Mouse (Mus musculus) limb, embryonic 12.5 days (tissue): Measurements from ENCODE around the gene Hs6st3. TPM values are rescaled to one million over a fixed set of nuclear protein-coding genes. Genes with fewer than 3 reads are reported as not detected.
"Not testable (repeated sequence)": the region's sequence is repeated elsewhere in the genome, so short reads cannot be mapped to it uniquely, and the experiment has no call there.

ENCODE experiments used
- ATAC-seq: fragments of 200-750 bp; cut with Nextera tagmentation; 2 replicates; pipeline ENCODE4 v1.8.0; 2017; ENCODE audit warnings: low read depth, moderate TSS enrichment; ENCODE audit not compliant: insufficient number of reproducible peaks, insufficient read depth, low FRiP score, low TSS enrichment
- H3K27ac ChIP-seq: fragments of 300-500 bp; sonication (generic); 2 replicates; pipeline ENCODE4 v1.5.1; 2016; ENCODE audit warnings: mild to moderate bottlenecking, moderate library complexity
- H3K27me3 ChIP-seq: fragments of 300-500 bp; sonication (generic); 2 replicates; pipeline ENCODE4 v1.6.1; 2016; ENCODE audit warnings: mild to moderate bottlenecking, moderate library complexity
- H3K36me3 ChIP-seq: fragments of 300-500 bp; sonication (generic); 2 replicates; pipeline ENCODE4 v1.6.1; 2016; ENCODE audit warnings: mild to moderate bottlenecking, moderate library complexity
- H3K4me1 ChIP-seq: fragments of 300-500 bp; sonication (generic); replicated peaks from 2 replicates; pipeline ENCODE4 v1.6.1; 2016
- H3K4me2 ChIP-seq: fragments of 300-500 bp; sonication (generic); 2 replicates; pipeline ENCODE4 v1.6.1; 2016; ENCODE audit warnings: mild to moderate bottlenecking, moderate library complexity
- H3K4me3 ChIP-seq: fragments of 300-500 bp; sonication (generic); replicated peaks from 2 replicates; pipeline ENCODE4 v1.5.1; 2016; ENCODE audit warnings: mild to moderate bottlenecking
- H3K9ac ChIP-seq: fragments of 300-500 bp; sonication (generic); replicated peaks from 2 replicates; pipeline ENCODE4 v1.6.1; 2016; ENCODE audit warnings: mild to moderate bottlenecking, moderate library complexity
- H3K9me3 ChIP-seq: fragments of 300-500 bp; sonication (generic); 2 replicates; pipeline ENCODE4 v1.6.1; 2016; ENCODE audit warnings: mild to moderate bottlenecking, moderate library complexity
- WGBS: fragments of 180-500 bp; shearing (Covaris S2); methylation state at CpG from one replicate; pipeline ENCODE4 v1.1.7; 2016; 5-methylcytosine and 5-hydroxymethylcytosine counted together
- polyA plus RNA-seq: library from polyadenylated mRNA; unstranded; fragments of >200 nt; fragmentation: Nextera tagmentation; extraction: Ambion mirVana; gene quantifications from 2 replicates; pipeline ENCODE4 v1.2.1, GENCODE M21; 2016

Gene Hs6st3
- polyA plus RNA-seq, 1 experiment from 2014 or later, result 0.31 TPM

GRCm38 (mm10) chr14:119544596-119544995 is 406.5 kb downstream of the Hs6st3 start:
- no peak overlapping the region for H3K4me3 ChIP-seq
- H3K27ac ChIP-seq, result no peak overlapping the region
- H3K9me3 ChIP-seq, result no peaks in the 10 kb centered on the region
- H3K36me3 ChIP-seq, result no peaks in the 10 kb centered on the region
- WGBS, result 63% methylated on average over 3 of the region's 3 CpGs
- H3K27me3 ChIP-seq, result no peaks in the 10 kb centered on the region
- H3K9ac ChIP-seq, result no peak overlapping the region
- H3K4me1 ChIP-seq, result no peaks in the 10 kb centered on the region
- H3K4me2 ChIP-seq, result no peak overlapping the region
- ATAC-seq, result no peak

- H3K9ac ChIP-seq, result no peak overlapping the region
- no peak overlapping the region for H3K27ac ChIP-seq
- H3K4me1 ChIP-seq, result no peaks in the 10 kb centered on the region
- 87% methylated on average over 4 of the region's 4 CpGs for WGBS
- H3K27me3 ChIP-seq, result no peaks in the 10 kb centered on the region
- no peak overlapping the region for H3K4me2 ChIP-seq
- H3K4me3 ChIP-seq, result no peak overlapping the region
- no peaks in the 10 kb centered on the region for H3K9me3 ChIP-seq
- ATAC-seq, result no peak
- H3K36me3 ChIP-seq, result no peaks in the 10 kb centered on the region
Measured at GRCm38 (mm10) chr14:119558356-119558755, 420.2 kb downstream of the Hs6st3 start.

- no peak for ATAC-seq
- H3K27me3 ChIP-seq, result peaks cover 4% of the 10 kb centered on the region; the same call in 1 of the 2 replicates
- no peaks in the 10 kb centered on the region for H3K9me3 ChIP-seq
- no peaks in the 10 kb centered on the region for H3K36me3 ChIP-seq
- H3K9ac ChIP-seq, result no peak overlapping the region
- H3K4me1 ChIP-seq, result peaks cover 11% of the 10 kb centered on the region
- H3K4me2 ChIP-seq, result no peak overlapping the region
- H3K4me3 ChIP-seq, result no peak overlapping the region
- no peak overlapping the region for H3K27ac ChIP-seq
- 21% methylated on average over 10 of the region's 10 CpGs for WGBS
Measured at GRCm38 (mm10) chr14:119582039-119582508, 443.9 kb downstream of the Hs6st3 start.

GRCm38 (mm10) chr14:119585069-119585468 is 446.9 kb downstream of the Hs6st3 start:
- Histone ChIP-seq H3K4me2 (no peak overlapping the region), H3K4me3 (no peak overlapping the region), H3K27ac (no peak overlapping the region), H3K9me3 (no peaks in the 10 kb centered on the region), H3K36me3 (no peaks in the 10 kb centered on the region), H3K27me3 (peaks cover 4% of the 10 kb centered on the region), H3K4me1 (peaks cover 11% of the 10 kb centered on the region), H3K9ac (no peak overlapping the region)
- no peak for ATAC-seq
- WGBS, result 75% methylated on average over 4 of the region's 4 CpGs

GRCm38 (mm10) chr14:119587365-119587764 is 449.2 kb downstream of the Hs6st3 start:
- H3K4me2 ChIP-seq, H3K27me3 ChIP-seq, H3K9ac ChIP-seq, ATAC-seq, H3K36me3 ChIP-seq, H3K9me3 ChIP-seq, H3K27ac ChIP-seq, H3K4me1 ChIP-seq, H3K4me3 ChIP-seq: not testable (repeated sequence)
- 93% methylated on average over 1 of the region's 1 CpGs for WGBS

GRCm38 (mm10) chr14:119604327-119604726 is 466.2 kb downstream of the Hs6st3 start:
- Histone ChIP-seq H3K4me3 (no peak overlapping the region), H3K27me3 (no peaks in the 10 kb centered on the region), H3K4me1 (peaks cover 7% of the 10 kb centered on the region; the same call in 1 of the 2 replicates), H3K27ac (no peak overlapping the region), H3K4me2 (no peak overlapping the region), H3K9ac (no peak overlapping the region), H3K36me3 (no peaks in the 10 kb centered on the region), H3K9me3 (no peaks in the 10 kb centered on the region)
- ATAC-seq, result no peak
- 76% methylated on average over 14 of the region's 14 CpGs for WGBS

GRCm38 (mm10) chr14:119612793-119613192 is 474.7 kb downstream of the Hs6st3 start:
- Histone ChIP-seq H3K4me1 (peaks cover 7% of the 10 kb centered on the region; the same call in 1 of the 2 replicates), H3K27ac (no peak overlapping the region), H3K4me2 (no peak overlapping the region), H3K27me3 (no peaks in the 10 kb centered on the region), H3K36me3 (no peaks in the 10 kb centered on the region), H3K4me3 (no peak overlapping the region), H3K9me3 (no peaks in the 10 kb centered on the region), H3K9ac (no peak overlapping the region)
- ATAC-seq, result no peak
- WGBS, result 82% methylated on average over 2 of the region's 2 CpGs

GRCm38 (mm10) chr14:119629127-119629526 is 491.0 kb downstream of the Hs6st3 start:
- no peak overlapping the region for H3K9ac ChIP-seq
- H3K9me3 ChIP-seq, result no peaks in the 10 kb centered on the region
- peaks cover 13% of the 10 kb centered on the region for H3K4me1 ChIP-seq
- H3K4me2 ChIP-seq, result no peak overlapping the region
- H3K36me3 ChIP-seq, result no peaks in the 10 kb centered on the region
- no peak overlapping the region for H3K27ac ChIP-seq
- no peaks in the 10 kb centered on the region for H3K27me3 ChIP-seq
- ATAC-seq, result no peak
- H3K4me3 ChIP-seq, result no peak overlapping the region
- 77% methylated on average over 1 of the region's 1 CpGs for WGBS

- no peak overlapping the region for H3K4me3 ChIP-seq
- H3K9ac ChIP-seq, result no peak overlapping the region
- H3K4me1 ChIP-seq, result peaks cover 16% of the 10 kb centered on the region; the same call in 1 of the 2 replicates
- ATAC-seq, result no peak; the same call in 1 of the 2 replicates
- H3K9me3 ChIP-seq, result no peaks in the 10 kb centered on the region
- H3K4me2 ChIP-seq, result no peak overlapping the region
- no peaks in the 10 kb centered on the region for H3K36me3 ChIP-seq
- WGBS, result 65% methylated on average over 3 of the region's 3 CpGs
- H3K27ac ChIP-seq, result 0 out of 2 replicates have a peak overlapping the region, but pooled peaks have one; percentile 35
- H3K27me3 ChIP-seq, result no peaks in the 10 kb centered on the region
Measured at GRCm38 (mm10) chr14:119633090-119633489, 494.9 kb downstream of the Hs6st3 start.

- Histone ChIP-seq H3K27ac (no peak overlapping the region), H3K9ac (no peak overlapping the region), H3K27me3 (no peaks in the 10 kb centered on the region), H3K4me2 (no peak overlapping the region), H3K4me1 (peaks cover 16% of the 10 kb centered on the region; the same call in 1 of the 2 replicates), H3K4me3 (no peak overlapping the region), H3K36me3 (no peaks in the 10 kb centered on the region), H3K9me3 (no peaks in the 10 kb centered on the region)
- 29% methylated on average over 3 of the region's 3 CpGs for WGBS
- peak; percentile 86 for ATAC-seq
Measured at GRCm38 (mm10) chr14:119633626-119634025, 495.5 kb downstream of the Hs6st3 start.

- no peaks in the 10 kb centered on the region for H3K36me3 ChIP-seq
- H3K27me3 ChIP-seq, result no peaks in the 10 kb centered on the region
- H3K9ac ChIP-seq, result no peak overlapping the region
- H3K27ac ChIP-seq, result no peak overlapping the region
- H3K9me3 ChIP-seq, result no peaks in the 10 kb centered on the region
- H3K4me2 ChIP-seq, result no peak overlapping the region
- 92% methylated on average over 1 of the region's 1 CpGs for WGBS
- no peak overlapping the region for H3K4me3 ChIP-seq
- no peaks in the 10 kb centered on the region for H3K4me1 ChIP-seq
- no peak for ATAC-seq
Measured at GRCm38 (mm10) chr14:119642874-119643273, 504.7 kb downstream of the Hs6st3 start.

GRCm38 (mm10) chr14:119643840-119644239 is 505.7 kb downstream of the Hs6st3 start:
- ATAC-seq, result no peak
- Histone ChIP-seq H3K4me2 (no peak overlapping the region), H3K9ac (no peak overlapping the region), H3K4me1 (no peaks in the 10 kb centered on the region), H3K36me3 (no peaks in the 10 kb centered on the region), H3K9me3 (no peaks in the 10 kb centered on the region), H3K27ac (no peak overlapping the region), H3K27me3 (no peaks in the 10 kb centered on the region), H3K4me3 (no peak overlapping the region)
- 91% methylated on average over 12 of the region's 12 CpGs for WGBS
